Mouse (Mus musculus): Measurements from ENCODE around the gene Vps11.

DNA sequence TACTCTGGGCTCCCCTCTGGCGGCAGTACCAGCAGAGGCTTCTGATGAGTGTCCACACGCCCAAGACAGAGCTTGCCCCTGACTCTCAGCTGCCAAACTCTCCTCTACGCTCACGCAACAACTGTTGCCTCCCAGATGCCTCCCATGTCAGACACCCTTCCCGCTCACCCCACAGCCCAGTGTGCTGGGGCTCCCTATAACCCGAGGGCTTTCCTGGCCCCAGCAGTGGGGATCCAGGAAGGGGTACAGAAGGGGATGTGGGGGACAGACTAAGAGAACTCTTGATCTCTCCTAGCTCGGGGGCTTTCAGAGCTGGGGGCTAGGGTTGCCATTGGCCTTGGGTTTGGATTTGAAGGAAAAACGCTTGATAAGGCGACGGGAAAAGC lies 50.7 kb downstream of the Vps11 start:
- no peak for TF ChIP-seq CTCF (IDR thresholded peaks at IDR 0.05; ENCODE audit: low read depth)
- no peak for TF ChIP-seq EP300 (IDR thresholded peaks at IDR 0.05; ENCODE audit: low read depth)
